Mouse (Mus musculus) limb, embryonic 11.5 days (tissue): ENCODE measurements around the gene Greb1. TPM values are rescaled to one million over a fixed set of nuclear protein-coding genes. Genes with fewer than 3 reads are reported as not detected.

Source experiments
- ATAC-seq: fragments of 200-750 bp; cut with Nextera tagmentation; 2 replicates; pipeline ENCODE4 v1.8.0; 2017; ENCODE audit warnings: low read depth; ENCODE audit not compliant: insufficient number of reproducible peaks, low FRiP score, low TSS enrichment
- DNase-seq: peaks from one replicate; pipeline ENCODE4 v3.0.0-alpha.2; 2015; ENCODE audit warnings: low spot score
- H3K27ac ChIP-seq: fragments of 300-500 bp; sonication (generic); replicated peaks from 2 replicates; pipeline ENCODE4 v1.5.1; 2014; ENCODE audit warnings: low read depth, mild to moderate bottlenecking, low read length
- H3K27me3 ChIP-seq: fragments of 300-500 bp; sonication (generic); 2 replicates; pipeline ENCODE4 v1.6.1; 2014; ENCODE audit warnings: mild to moderate bottlenecking, low read length, mixed read lengths; ENCODE audit not compliant: control insufficient read depth, insufficient read depth
- H3K36me3 ChIP-seq: fragments of 300-500 bp; sonication (generic); 2 replicates; pipeline ENCODE4 v1.6.1; 2014; ENCODE audit warnings: mild to moderate bottlenecking, low read length, moderate library complexity, mixed read lengths; ENCODE audit not compliant: control insufficient read depth, insufficient read depth
- H3K4me1 ChIP-seq: fragments of 300-500 bp; sonication (generic); 2 replicates; pipeline ENCODE4 v1.6.1; 2014; ENCODE audit warnings: low read length, mixed read lengths; ENCODE audit not compliant: control insufficient read depth, insufficient read depth
- H3K4me2 ChIP-seq: fragments of 300-500 bp; sonication (generic); 2 replicates; pipeline ENCODE4 v1.6.1; 2014; ENCODE audit warnings: low read depth, mild to moderate bottlenecking, moderate library complexity; ENCODE audit not compliant: severe bottlenecking
- H3K4me3 ChIP-seq: fragments of 300-500 bp; sonication (generic); 2 replicates; pipeline ENCODE4 v1.5.1; 2014; ENCODE audit warnings: low read depth, low read length
- H3K9ac ChIP-seq: fragments of 300-500 bp; sonication (generic); 2 replicates; pipeline ENCODE4 v1.6.1; 2014; ENCODE audit warnings: mild to moderate bottlenecking, low read length
- H3K9me3 ChIP-seq: fragments of 300-500 bp; sonication (generic); 2 replicates; pipeline ENCODE4 v1.6.1; 2016; ENCODE audit warnings: low read length; ENCODE audit not compliant: control insufficient read depth
- WGBS: fragments of 180-500 bp; shearing (Covaris S2); extraction: QIAGEN DNeasy Blood & Tissue Kit; methylation state at CpG from one replicate; pipeline ENCODE4 v1.1.7; 2014; 5-methylcytosine and 5-hydroxymethylcytosine counted together
- polyA plus RNA-seq: library from polyadenylated mRNA; unstranded; fragments of >200 nt; fragmentation: Nextera tagmentation; extraction: Ambion mirVana; gene quantifications from 2 replicates; pipeline ENCODE4 v1.2.1, GENCODE M21; 2014

The Greb1 gene
- polyA plus RNA-seq, 1 experiment from 2014 or later: 11.4 TPM

- H3K4me3 ChIP-seq: no peak overlapping the region
These were observed 60.6 kb downstream of the Greb1 start for GRCm38 (mm10) chr12:16740059-16740458.

GRCm38 (mm10) chr12:16737266-16737665 lies 63.4 kb downstream of the Greb1 start:
- no peak for ATAC-seq
- H3K9me3 ChIP-seq: no peaks in the 10 kb centered on the region
- 23% methylated on average over 5 of the region's 5 CpGs for WGBS

More at GRCm38 (mm10) chr12:16740059-16740458, 60.6 kb downstream of the Greb1 start:
- no peak for DNase-seq
- peak overlapping the region; percentile 23; the same call in 1 of the 2 replicates for H3K4me2 ChIP-seq
- ATAC-seq: no peak
- H3K4me1 ChIP-seq: peaks cover 18% of the 10 kb centered on the region; the same call in 1 of the 2 replicates
- 17% methylated on average over 5 of the region's 5 CpGs for WGBS
- no peaks in the 10 kb centered on the region for H3K36me3 ChIP-seq
- no peaks in the 10 kb centered on the region for H3K9me3 ChIP-seq
- no peaks in the 10 kb centered on the region for H3K27me3 ChIP-seq
- H3K9ac ChIP-seq: peak overlapping the region; percentile 9; the same call in 1 of the 2 replicates
- no peak overlapping the region for H3K27ac ChIP-seq

DNA sequence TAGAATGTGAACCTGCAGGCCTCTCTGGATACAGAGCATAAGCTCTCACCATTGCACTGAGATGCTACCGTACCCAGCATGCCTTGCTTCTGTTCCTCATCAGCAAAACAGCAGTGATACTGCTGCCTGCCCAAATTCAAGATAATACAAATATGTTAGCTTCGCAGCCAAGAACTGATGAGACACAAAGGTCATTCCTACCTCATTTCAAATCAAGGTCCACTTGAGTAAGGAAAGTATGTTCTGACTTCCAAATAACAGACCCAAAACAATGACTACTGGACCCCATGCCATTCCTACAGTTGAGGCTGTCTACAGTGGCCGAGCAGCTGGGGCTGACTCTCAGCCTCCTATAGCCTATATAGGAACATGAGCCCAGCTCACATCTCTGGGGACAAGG lies 66.0 kb downstream of the Greb1 start:
- DNase-seq: no peak
- H3K9me3 ChIP-seq: no peaks in the 10 kb centered on the region
- H3K27me3 ChIP-seq: no peaks in the 10 kb centered on the region
- H3K4me1 ChIP-seq: peaks cover 22% of the 10 kb centered on the region
- ATAC-seq: no peak
- no peak overlapping the region for H3K9ac ChIP-seq
- WGBS: 88% methylated on average over 3 of the region's 3 CpGs
- no peak overlapping the region for H3K4me2 ChIP-seq
- no peaks in the 10 kb centered on the region for H3K36me3 ChIP-seq
- no peak overlapping the region for H3K4me3 ChIP-seq
- H3K27ac ChIP-seq: no peak overlapping the region

More at GRCm38 (mm10) chr12:16737266-16737665, 63.4 kb downstream of the Greb1 start:
- peaks cover 18% of the 10 kb centered on the region; the same call in 1 of the 2 replicates for H3K4me1 ChIP-seq
- H3K9ac ChIP-seq: no peak overlapping the region
- no peaks in the 10 kb centered on the region for H3K27me3 ChIP-seq
- H3K27ac ChIP-seq: no peak overlapping the region
- H3K4me3 ChIP-seq: no peak overlapping the region
- no peak for DNase-seq
- H3K4me2 ChIP-seq: no peak overlapping the region
- no peaks in the 10 kb centered on the region for H3K36me3 ChIP-seq

- H3K9me3 ChIP-seq: no peaks in the 10 kb centered on the region
- no peak overlapping the region for H3K4me3 ChIP-seq
- H3K4me2 ChIP-seq: no peak overlapping the region
- 45% methylated on average over 8 of the region's 8 CpGs for WGBS
- no peak overlapping the region for H3K9ac ChIP-seq
- DNase-seq: no peak
- no peaks in the 10 kb centered on the region for H3K36me3 ChIP-seq
- H3K27ac ChIP-seq: no peak overlapping the region
- no peak for ATAC-seq
- no peaks in the 10 kb centered on the region for H3K27me3 ChIP-seq
- H3K4me1 ChIP-seq: peaks cover 21% of the 10 kb centered on the region
These were observed 66.7 kb downstream of the Greb1 start for GRCm38 (mm10) chr12:16734009-16734408.

- Histone ChIP-seq H3K36me3 (no peaks in the 10 kb centered on the region), H3K9me3 (no peaks in the 10 kb centered on the region), H3K27me3 (no peaks in the 10 kb centered on the region), H3K27ac (no peak overlapping the region; the same call in 1 of the 2 replicates), H3K4me3 (no peak overlapping the region), H3K4me2 (no peak overlapping the region), H3K4me1 (peaks cover 10% of the 10 kb centered on the region), H3K9ac (no peak overlapping the region)
- ATAC-seq (peak; percentile 44; the same call in 1 of the 2 replicates), DNase-seq (peak; percentile 59)
- WGBS: 22% methylated on average over 11 of the region's 11 CpGs
These were observed 69.5 kb downstream of the Greb1 start for GRCm38 (mm10) chr12:16731121-16731741.

DNA sequence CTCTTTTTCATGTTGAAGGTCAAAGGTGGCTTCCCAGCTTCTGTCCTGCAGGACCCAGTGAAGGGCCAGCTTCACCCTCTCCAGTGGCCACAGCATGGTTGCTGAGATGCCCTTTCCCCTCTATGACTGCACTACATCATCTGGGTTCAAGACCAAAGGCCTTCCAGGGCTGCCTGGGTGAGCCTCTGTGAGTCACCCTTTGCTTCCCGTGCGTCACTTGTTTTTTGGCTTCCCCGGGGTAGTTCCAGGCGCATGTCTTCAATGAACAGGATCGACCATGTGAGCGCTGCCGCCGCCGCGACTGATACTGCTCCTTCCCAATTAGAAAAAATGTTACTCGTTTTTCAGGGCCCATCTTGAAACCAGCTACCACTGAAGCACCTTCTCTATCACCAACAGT lies 70.5 kb downstream of the Greb1 start:
- no peak for DNase-seq
- no peak overlapping the region for H3K4me3 ChIP-seq
- H3K27ac ChIP-seq: no peak overlapping the region
- H3K9me3 ChIP-seq: no peaks in the 10 kb centered on the region
- H3K4me2 ChIP-seq: no peak overlapping the region
- H3K9ac ChIP-seq: no peak overlapping the region
- ATAC-seq: no peak
- H3K4me1 ChIP-seq: peaks cover 12% of the 10 kb centered on the region
- 86% methylated on average over 11 of the region's 11 CpGs for WGBS
- no peaks in the 10 kb centered on the region for H3K27me3 ChIP-seq
- no peaks in the 10 kb centered on the region for H3K36me3 ChIP-seq

DNA sequence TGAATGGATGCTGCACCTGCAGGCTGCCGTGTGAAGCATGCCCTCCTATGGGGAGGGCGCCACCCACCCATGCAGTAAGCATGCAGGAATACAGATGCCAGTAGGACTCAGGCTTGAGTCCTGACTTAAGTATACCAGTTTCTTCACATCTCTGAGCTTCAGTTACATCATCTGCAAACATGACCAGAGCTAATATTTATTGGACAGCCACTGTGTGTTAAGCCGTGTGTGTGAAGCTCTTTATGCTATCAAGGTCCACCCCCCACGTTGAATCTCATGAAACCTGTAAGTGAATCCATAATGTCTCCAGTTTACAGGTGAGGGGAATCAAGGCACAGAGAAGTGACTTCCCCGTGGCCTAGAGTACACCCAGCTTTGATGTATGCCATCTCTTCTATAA lies 72.5 kb downstream of the Greb1 start:
- H3K9me3 ChIP-seq: no peaks in the 10 kb centered on the region
- ATAC-seq (no peak), DNase-seq (no peak)
- no peaks in the 10 kb centered on the region for H3K36me3 ChIP-seq
- no peak overlapping the region for H3K4me2 ChIP-seq
- no peak overlapping the region for H3K27ac ChIP-seq
- H3K9ac ChIP-seq: no peak overlapping the region
- H3K27me3 ChIP-seq: no peaks in the 10 kb centered on the region
- peaks cover 12% of the 10 kb centered on the region for H3K4me1 ChIP-seq
- H3K4me3 ChIP-seq: no peak overlapping the region
- 82% methylated on average over 5 of the region's 5 CpGs for WGBS

DNA sequence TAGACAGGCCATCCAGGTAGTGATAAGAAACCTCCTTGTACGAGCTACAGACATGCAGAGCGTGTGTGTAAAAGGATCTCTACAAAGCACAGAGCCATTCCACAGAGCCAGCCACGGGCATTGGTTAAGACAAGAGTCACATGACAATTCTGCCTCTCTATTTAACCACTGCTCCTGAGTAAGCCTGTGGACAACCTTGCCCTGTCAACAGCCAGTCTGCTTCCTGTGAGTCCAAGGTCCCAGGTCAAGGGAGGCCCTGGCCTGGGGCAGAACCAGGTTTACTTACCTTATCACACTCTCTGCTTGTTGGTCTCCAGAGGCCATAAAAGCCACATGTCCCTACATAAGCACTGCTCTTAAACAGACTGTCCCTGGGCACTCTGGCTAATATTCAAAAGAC lies 74.5 kb downstream of the Greb1 start:
- H3K36me3 ChIP-seq: no peaks in the 10 kb centered on the region
- DNase-seq (no peak), ATAC-seq (no peak)
- H3K4me2 ChIP-seq: no peak overlapping the region
- no peak overlapping the region for H3K9ac ChIP-seq
- 55% methylated on average over 3 of the region's 3 CpGs for WGBS
- H3K9me3 ChIP-seq: no peaks in the 10 kb centered on the region
- no peak overlapping the region for H3K27ac ChIP-seq
- H3K27me3 ChIP-seq: no peaks in the 10 kb centered on the region
- peaks cover 8% of the 10 kb centered on the region for H3K4me1 ChIP-seq
- no peak overlapping the region for H3K4me3 ChIP-seq

- no peaks in the 10 kb centered on the region for H3K27me3 ChIP-seq
- no peak overlapping the region for H3K4me2 ChIP-seq
- H3K4me3 ChIP-seq: no peak overlapping the region
- H3K27ac ChIP-seq: no peak overlapping the region
- no peak for ATAC-seq
- 58% methylated on average over 3 of the region's 3 CpGs for WGBS
- no peak for DNase-seq
- no peak overlapping the region for H3K9ac ChIP-seq
- 0 out of 2 replicates have a peak, but pooled peaks cover 5% of the 10 kb centered on the region for H3K4me1 ChIP-seq
- H3K9me3 ChIP-seq: no peaks in the 10 kb centered on the region
- no peaks in the 10 kb centered on the region for H3K36me3 ChIP-seq
These were observed 77.1 kb downstream of the Greb1 start for GRCm38 (mm10) chr12:16723601-16724000.
